Mouse (Mus musculus): ENCODE measurements around the gene Cnih3. TPM values are rescaled to one million over a fixed set of nuclear protein-coding genes. Genes with fewer than 3 reads are reported as not detected.

The Cnih3 gene
- polyA plus RNA-seq, 1 experiment = 0.07 TPM

- TF ChIP-seq MAX (IDR thresholded peaks at IDR 0.05) (no peak), USF1 (IDR thresholded peaks at IDR 0.05; ENCODE audit: low read depth) (no peak), FOSL1 (IDR thresholded peaks at IDR 0.05; ENCODE audit: insufficient read depth, low read length, poor library complexity, severe bottlenecking) (no peak), MYOG (IDR thresholded peaks at IDR 0.05; ENCODE audit: control insufficient read depth, extremely low read depth, insufficient read length) (no peak), CEBPB (IDR thresholded peaks at IDR 0.05; ENCODE audit: low read depth) (no peak), CTCF (IDR thresholded peaks at IDR 0.05; ENCODE audit: control insufficient read depth, insufficient read depth, insufficient read length) (no peak), MYOD1 (IDR thresholded peaks at IDR 0.05; ENCODE audit: control insufficient read depth, insufficient read length, low read depth) (no peak)
- Histone ChIP-seq H3ac (ENCODE audit: control insufficient read depth, insufficient read length, low read depth) (no peak overlapping the region), H3K79me3 (ENCODE audit: low read depth) (no peaks in the 10 kb centered on the region), H3K79me2 (ENCODE audit: control insufficient read depth, insufficient read depth) (no peaks in the 10 kb centered on the region), H3K36me3 (ENCODE audit: control insufficient read depth, insufficient read depth) (no peaks in the 10 kb centered on the region), H3K27me3 (ENCODE audit: control insufficient read depth, insufficient read depth, insufficient read length) (no peaks in the 10 kb centered on the region), H3K4me3 (ENCODE audit: insufficient read depth, poor library complexity, severe bottlenecking) (no peak overlapping the region)
Measured at GRCm38 (mm10) chr1:181365376-181365775, 12.9 kb downstream of the Cnih3 start.

GRCm38 (mm10) chr1:181368789-181369570, 16.6 kb downstream of the Cnih3 start:
- Histone ChIP-seq H3K36me3 (ENCODE audit: control insufficient read depth, insufficient read depth) (no peaks in the 10 kb centered on the region), H3K4me3 (ENCODE audit: insufficient read depth, poor library complexity, severe bottlenecking) (no peak overlapping the region), H3ac (ENCODE audit: control insufficient read depth, insufficient read length, low read depth) (no peak overlapping the region), H3K79me3 (ENCODE audit: low read depth) (no peaks in the 10 kb centered on the region), H3K79me2 (ENCODE audit: control insufficient read depth, insufficient read depth) (no peaks in the 10 kb centered on the region), H3K27me3 (ENCODE audit: control insufficient read depth, insufficient read depth, insufficient read length) (no peaks in the 10 kb centered on the region)
- TF ChIP-seq CEBPB (IDR thresholded peaks at IDR 0.05; ENCODE audit: low read depth) (no peak), MYOD1 (IDR thresholded peaks at IDR 0.05; ENCODE audit: control insufficient read depth, insufficient read length, low read depth) (no peak), USF1 (IDR thresholded peaks at IDR 0.05; ENCODE audit: low read depth) (no peak), FOSL1 (IDR thresholded peaks at IDR 0.05; ENCODE audit: insufficient read depth, low read length, poor library complexity, severe bottlenecking) (no peak), CTCF (IDR thresholded peaks at IDR 0.05; ENCODE audit: control insufficient read depth, insufficient read depth, insufficient read length) (no peak), MAX (IDR thresholded peaks at IDR 0.05) (no peak), MYOG (IDR thresholded peaks at IDR 0.05; ENCODE audit: control insufficient read depth, extremely low read depth, insufficient read length) (no peak)

GRCm38 (mm10) chr1:181370370-181370769, 17.9 kb downstream of the Cnih3 start:
- no peak overlapping the region for H3K4me3 ChIP-seq (ENCODE audit: insufficient read depth, poor library complexity, severe bottlenecking)
- H3K27me3 ChIP-seq (ENCODE audit: control insufficient read depth, insufficient read depth, insufficient read length) = no peaks in the 10 kb centered on the region
- no peaks in the 10 kb centered on the region for H3K79me2 ChIP-seq (ENCODE audit: control insufficient read depth, insufficient read depth)
- H3ac ChIP-seq (ENCODE audit: control insufficient read depth, insufficient read length, low read depth) = no peak overlapping the region
- TF ChIP-seq MAX (IDR thresholded peaks at IDR 0.05) (no peak), CTCF (IDR thresholded peaks at IDR 0.05; ENCODE audit: control insufficient read depth, insufficient read depth, insufficient read length) (no peak), MYOG (IDR thresholded peaks at IDR 0.05; ENCODE audit: control insufficient read depth, extremely low read depth, insufficient read length) (no peak), USF1 (IDR thresholded peaks at IDR 0.05; ENCODE audit: low read depth) (no peak), MYOD1 (IDR thresholded peaks at IDR 0.05; ENCODE audit: control insufficient read depth, insufficient read length, low read depth) (no peak), FOSL1 (IDR thresholded peaks at IDR 0.05; ENCODE audit: insufficient read depth, low read length, poor library complexity, severe bottlenecking) (no peak), CEBPB (IDR thresholded peaks at IDR 0.05; ENCODE audit: low read depth) (no peak)
- no peaks in the 10 kb centered on the region for H3K79me3 ChIP-seq (ENCODE audit: low read depth)
- no peaks in the 10 kb centered on the region for H3K36me3 ChIP-seq (ENCODE audit: control insufficient read depth, insufficient read depth)

GRCm38 (mm10) chr1:181371226-181371625, 18.8 kb downstream of the Cnih3 start:
- TF ChIP-seq MYOD1 (IDR thresholded peaks at IDR 0.05; ENCODE audit: control insufficient read depth, insufficient read length, low read depth) = no peak
- no peak for TF ChIP-seq MAX (IDR thresholded peaks at IDR 0.05)
- no peak for TF ChIP-seq CTCF (IDR thresholded peaks at IDR 0.05; ENCODE audit: control insufficient read depth, insufficient read depth, insufficient read length)
- TF ChIP-seq USF1 (IDR thresholded peaks at IDR 0.05; ENCODE audit: low read depth) = no peak
- TF ChIP-seq MYOG (IDR thresholded peaks at IDR 0.05; ENCODE audit: control insufficient read depth, extremely low read depth, insufficient read length) = no peak
- no peak for TF ChIP-seq CEBPB (IDR thresholded peaks at IDR 0.05; ENCODE audit: low read depth)
- no peak for TF ChIP-seq FOSL1 (IDR thresholded peaks at IDR 0.05; ENCODE audit: insufficient read depth, low read length, poor library complexity, severe bottlenecking)
- Histone ChIP-seq H3K79me3 (ENCODE audit: low read depth) (no peaks in the 10 kb centered on the region), H3K4me3 (ENCODE audit: insufficient read depth, poor library complexity, severe bottlenecking) (no peak overlapping the region), H3K27me3 (ENCODE audit: control insufficient read depth, insufficient read depth, insufficient read length) (no peaks in the 10 kb centered on the region), H3ac (ENCODE audit: control insufficient read depth, insufficient read length, low read depth) (no peak overlapping the region), H3K79me2 (ENCODE audit: control insufficient read depth, insufficient read depth) (no peaks in the 10 kb centered on the region), H3K36me3 (ENCODE audit: control insufficient read depth, insufficient read depth) (no peaks in the 10 kb centered on the region)

GRCm38 (mm10) chr1:181372306-181372705, 19.9 kb downstream of the Cnih3 start:
- Histone ChIP-seq H3K79me2 (ENCODE audit: control insufficient read depth, insufficient read depth) (no peaks in the 10 kb centered on the region), H3K36me3 (ENCODE audit: control insufficient read depth, insufficient read depth) (no peaks in the 10 kb centered on the region), H3K27me3 (ENCODE audit: control insufficient read depth, insufficient read depth, insufficient read length) (no peaks in the 10 kb centered on the region), H3K4me3 (ENCODE audit: insufficient read depth, poor library complexity, severe bottlenecking) (no peak overlapping the region), H3K79me3 (ENCODE audit: low read depth) (no peaks in the 10 kb centered on the region), H3ac (ENCODE audit: control insufficient read depth, insufficient read length, low read depth) (no peak overlapping the region)
- no peak for TF ChIP-seq CTCF (IDR thresholded peaks at IDR 0.05; ENCODE audit: control insufficient read depth, insufficient read depth, insufficient read length)
- no peak for TF ChIP-seq FOSL1 (IDR thresholded peaks at IDR 0.05; ENCODE audit: insufficient read depth, low read length, poor library complexity, severe bottlenecking)
- no peak for TF ChIP-seq MYOG (IDR thresholded peaks at IDR 0.05; ENCODE audit: control insufficient read depth, extremely low read depth, insufficient read length)
- no peak for TF ChIP-seq USF1 (IDR thresholded peaks at IDR 0.05; ENCODE audit: low read depth)
- TF ChIP-seq MAX (IDR thresholded peaks at IDR 0.05) = no peak
- no peak for TF ChIP-seq MYOD1 (IDR thresholded peaks at IDR 0.05; ENCODE audit: control insufficient read depth, insufficient read length, low read depth)
- TF ChIP-seq CEBPB (IDR thresholded peaks at IDR 0.05; ENCODE audit: low read depth) = no peak
